Mouse (Mus musculus): Measurements from ENCODE around the gene Otoa.

GRCm38 (mm10) chr7:121043004-121043403, 38.4 kb upstream of the Otoa start:
- TF ChIP-seq CTCF (IDR thresholded peaks at IDR 0.05; ENCODE audit: low read depth) (no peak), EP300 (IDR thresholded peaks at IDR 0.05; ENCODE audit: low read depth) (no peak)

Measured in liver, embryonic 14.5 days (tissue).